Mouse (Mus musculus) right cerebral cortex, adult 2 months (tissue): ENCODE data around the gene Gstt3.
"Not testable (repeated sequence)": the region's sequence is repeated elsewhere in the genome, so short reads cannot be mapped to it uniquely, and the experiment has no call there.

Experiments
- DNase-seq, 2 experiments: peaks; one replicate each; pipeline ENCODE4 v3.0.0; 2021 to 2022; ENCODE audit warnings: low spot score in 2 of 2

Gene Gstt3

GRCm38 (mm10) chr10:75779206-75780174, 1.7 kb downstream of the Gstt3 start:
- DNase-seq, result no peak

GRCm38 (mm10) chr10:75777885-75778284, 3.3 kb downstream of the Gstt3 start:
- no peak for DNase-seq

GRCm38 (mm10) chr10:75776562-75776961, 4.7 kb downstream of the Gstt3 start:
- DNase-seq, result no peak

GRCm38 (mm10) chr10:75774587-75774986, 6.6 kb downstream of the Gstt3 start:
- no peak for DNase-seq

GRCm38 (mm10) chr10:75774102-75774501, 7.1 kb downstream of the Gstt3 start:
- DNase-seq, result no peak

GRCm38 (mm10) chr10:75772795-75773664, 8.2 kb downstream of the Gstt3 start, which contains the start of gene Ddt:
Gene Ddt, minus strand, starts transcription at chr10:75773414.
- peak; percentile 83 for DNase-seq

GRCm38 (mm10) chr10:75767756-75768155, 13.5 kb downstream of the Gstt3 start:
- DNase-seq, result not testable (repeated sequence)

GRCm38 (mm10) chr10:75766856-75767255, 14.4 kb downstream of the Gstt3 start:
- no peak for DNase-seq

- peak; percentile 42 to 52 for DNase-seq
Measured at GRCm38 (mm10) chr10:75764519-75765473, 16.4 kb downstream of the Gstt3 start.

GRCm38 (mm10) chr10:75763682-75764518, 17.3 kb downstream of the Gstt3 start, which contains the start of gene Cabin1:
Gene Cabin1, minus strand, starts transcription at chr10:75764341.
- DNase-seq, result peak; percentile 99

GRCm38 (mm10) chr10:75762413-75762812, 18.8 kb downstream of the Gstt3 start:
- DNase-seq, result no peak

- DNase-seq, result no peak
Measured at GRCm38 (mm10) chr10:75760311-75760710, 20.9 kb downstream of the Gstt3 start.

GRCm38 (mm10) chr10:75756719-75757118, 24.5 kb downstream of the Gstt3 start:
- DNase-seq, result no peak

GRCm38 (mm10) chr10:75744017-75744416, 37.2 kb downstream of the Gstt3 start:
- DNase-seq, result peak; percentile 91 to 93

GRCm38 (mm10) chr10:75743369-75743768, 37.8 kb downstream of the Gstt3 start:
- peak; percentile 84 to 86 for DNase-seq

- no peak for DNase-seq
Measured at GRCm38 (mm10) chr10:75740866-75741265, 40.3 kb downstream of the Gstt3 start.

GRCm38 (mm10) chr10:75725449-75725848, 55.8 kb downstream of the Gstt3 start:
- no peak for DNase-seq
